Mouse (Mus musculus): ENCODE measurements around the gene Fam102b.

Gene Fam102b

GRCm38 (mm10) chr3:109027515-109027987 lies at the start of gene Fam102b:
Gene Fam102b, minus strand, starts transcription at chr3:109027607.
- peak; percentile 94 for DNase-seq (ENCODE audit: low read depth, low spot score)
- Histone ChIP-seq H3K27me3 (ENCODE audit: control insufficient read depth, insufficient read depth, low read length, poor library complexity, severe bottlenecking) (no peaks in the 10 kb centered on the region), H3K36me3 (ENCODE audit: control insufficient read depth, insufficient read depth, low read length, poor library complexity, severe bottlenecking) (no peaks in the 10 kb centered on the region)

- Histone ChIP-seq H3K36me3 (ENCODE audit: control insufficient read depth, insufficient read depth, low read length, poor library complexity, severe bottlenecking) (no peaks in the 10 kb centered on the region), H3K27me3 (ENCODE audit: control insufficient read depth, insufficient read depth, low read length, poor library complexity, severe bottlenecking) (no peaks in the 10 kb centered on the region)
- DNase-seq (ENCODE audit: low read depth, low spot score) = peak; percentile 83
Observed at GRCm38 (mm10) chr3:109062989-109063388, 35.6 kb upstream of the Fam102b start.

GRCm38 (mm10) chr3:109062391-109062790 lies 35.0 kb upstream of the Fam102b start:
- no peaks in the 10 kb centered on the region for H3K36me3 ChIP-seq (ENCODE audit: control insufficient read depth, insufficient read depth, low read length, poor library complexity, severe bottlenecking)
- DNase-seq (ENCODE audit: low read depth, low spot score) = no peak
- no peaks in the 10 kb centered on the region for H3K27me3 ChIP-seq (ENCODE audit: control insufficient read depth, insufficient read depth, low read length, poor library complexity, severe bottlenecking)

- DNase-seq (ENCODE audit: low read depth, low spot score) = no peak
- Histone ChIP-seq H3K27me3 (ENCODE audit: control insufficient read depth, insufficient read depth, low read length, poor library complexity, severe bottlenecking) (no peaks in the 10 kb centered on the region), H3K36me3 (ENCODE audit: control insufficient read depth, insufficient read depth, low read length, poor library complexity, severe bottlenecking) (no peaks in the 10 kb centered on the region)
Observed at GRCm38 (mm10) chr3:109059903-109060302, 32.5 kb upstream of the Fam102b start.

GRCm38 (mm10) chr3:109051946-109052331 lies 24.5 kb upstream of the Fam102b start:
- Histone ChIP-seq H3K27me3 (ENCODE audit: control insufficient read depth, insufficient read depth, low read length, poor library complexity, severe bottlenecking) (no peaks in the 10 kb centered on the region), H3K36me3 (ENCODE audit: control insufficient read depth, insufficient read depth, low read length, poor library complexity, severe bottlenecking) (no peaks in the 10 kb centered on the region)
- no peak for DNase-seq (ENCODE audit: low read depth, low spot score)

- no peaks in the 10 kb centered on the region for H3K36me3 ChIP-seq (ENCODE audit: control insufficient read depth, insufficient read depth, low read length, poor library complexity, severe bottlenecking)
- DNase-seq (ENCODE audit: low read depth, low spot score) = peak; percentile 21
- no peaks in the 10 kb centered on the region for H3K27me3 ChIP-seq (ENCODE audit: control insufficient read depth, insufficient read depth, low read length, poor library complexity, severe bottlenecking)
Observed at GRCm38 (mm10) chr3:109051056-109051945, 23.9 kb upstream of the Fam102b start.

GRCm38 (mm10) chr3:109047707-109048283 lies 20.4 kb upstream of the Fam102b start:
- H3K36me3 ChIP-seq (ENCODE audit: control insufficient read depth, insufficient read depth, low read length, poor library complexity, severe bottlenecking) = no peaks in the 10 kb centered on the region
- DNase-seq (ENCODE audit: low read depth, low spot score) = no peak
- H3K27me3 ChIP-seq (ENCODE audit: control insufficient read depth, insufficient read depth, low read length, poor library complexity, severe bottlenecking) = no peaks in the 10 kb centered on the region

GRCm38 (mm10) chr3:109046428-109046827 lies 19.0 kb upstream of the Fam102b start:
- Histone ChIP-seq H3K36me3 (ENCODE audit: control insufficient read depth, insufficient read depth, low read length, poor library complexity, severe bottlenecking) (no peaks in the 10 kb centered on the region), H3K27me3 (ENCODE audit: control insufficient read depth, insufficient read depth, low read length, poor library complexity, severe bottlenecking) (no peaks in the 10 kb centered on the region)
- no peak for DNase-seq (ENCODE audit: low read depth, low spot score)

- DNase-seq (ENCODE audit: low read depth, low spot score) = no peak
- Histone ChIP-seq H3K36me3 (ENCODE audit: control insufficient read depth, insufficient read depth, low read length, poor library complexity, severe bottlenecking) (no peaks in the 10 kb centered on the region), H3K27me3 (ENCODE audit: control insufficient read depth, insufficient read depth, low read length, poor library complexity, severe bottlenecking) (no peaks in the 10 kb centered on the region)
Observed at GRCm38 (mm10) chr3:109043395-109043794, 16.0 kb upstream of the Fam102b start.

- H3K36me3 ChIP-seq (ENCODE audit: control insufficient read depth, insufficient read depth, low read length, poor library complexity, severe bottlenecking) = no peaks in the 10 kb centered on the region
- DNase-seq (ENCODE audit: low read depth, low spot score) = no peak
- no peaks in the 10 kb centered on the region for H3K27me3 ChIP-seq (ENCODE audit: control insufficient read depth, insufficient read depth, low read length, poor library complexity, severe bottlenecking)
Observed at GRCm38 (mm10) chr3:109040908-109041307, 13.5 kb upstream of the Fam102b start.

GRCm38 (mm10) chr3:109034411-109034810 lies 7.0 kb upstream of the Fam102b start:
- no peak for DNase-seq (ENCODE audit: low read depth, low spot score)
- no peaks in the 10 kb centered on the region for H3K27me3 ChIP-seq (ENCODE audit: control insufficient read depth, insufficient read depth, low read length, poor library complexity, severe bottlenecking)
- H3K36me3 ChIP-seq (ENCODE audit: control insufficient read depth, insufficient read depth, low read length, poor library complexity, severe bottlenecking) = no peaks in the 10 kb centered on the region

GRCm38 (mm10) chr3:109032306-109032705 lies 4.9 kb upstream of the Fam102b start:
- Histone ChIP-seq H3K36me3 (ENCODE audit: control insufficient read depth, insufficient read depth, low read length, poor library complexity, severe bottlenecking) (no peaks in the 10 kb centered on the region), H3K27me3 (ENCODE audit: control insufficient read depth, insufficient read depth, low read length, poor library complexity, severe bottlenecking) (no peaks in the 10 kb centered on the region)
- no peak for DNase-seq (ENCODE audit: low read depth, low spot score)

- DNase-seq (ENCODE audit: low read depth, low spot score) = no peak
- no peaks in the 10 kb centered on the region for H3K27me3 ChIP-seq (ENCODE audit: control insufficient read depth, insufficient read depth, low read length, poor library complexity, severe bottlenecking)
- H3K36me3 ChIP-seq (ENCODE audit: control insufficient read depth, insufficient read depth, low read length, poor library complexity, severe bottlenecking) = no peaks in the 10 kb centered on the region
Observed at GRCm38 (mm10) chr3:109031626-109032025, 4.2 kb upstream of the Fam102b start.

- H3K36me3 ChIP-seq (ENCODE audit: control insufficient read depth, insufficient read depth, low read length, poor library complexity, severe bottlenecking) = no peaks in the 10 kb centered on the region
- H3K27me3 ChIP-seq (ENCODE audit: control insufficient read depth, insufficient read depth, low read length, poor library complexity, severe bottlenecking) = no peaks in the 10 kb centered on the region
- no peak for DNase-seq (ENCODE audit: low read depth, low spot score)
Observed at GRCm38 (mm10) chr3:109030817-109031216, 3.4 kb upstream of the Fam102b start.

GRCm38 (mm10) chr3:109029661-109030060 lies 2.3 kb upstream of the Fam102b start:
- Histone ChIP-seq H3K27me3 (ENCODE audit: control insufficient read depth, insufficient read depth, low read length, poor library complexity, severe bottlenecking) (no peaks in the 10 kb centered on the region), H3K36me3 (ENCODE audit: control insufficient read depth, insufficient read depth, low read length, poor library complexity, severe bottlenecking) (no peaks in the 10 kb centered on the region)
- DNase-seq (ENCODE audit: low read depth, low spot score) = no peak
